Mouse (Mus musculus): Measurements from ENCODE around the gene Stox1.

Gene Stox1

DNA sequence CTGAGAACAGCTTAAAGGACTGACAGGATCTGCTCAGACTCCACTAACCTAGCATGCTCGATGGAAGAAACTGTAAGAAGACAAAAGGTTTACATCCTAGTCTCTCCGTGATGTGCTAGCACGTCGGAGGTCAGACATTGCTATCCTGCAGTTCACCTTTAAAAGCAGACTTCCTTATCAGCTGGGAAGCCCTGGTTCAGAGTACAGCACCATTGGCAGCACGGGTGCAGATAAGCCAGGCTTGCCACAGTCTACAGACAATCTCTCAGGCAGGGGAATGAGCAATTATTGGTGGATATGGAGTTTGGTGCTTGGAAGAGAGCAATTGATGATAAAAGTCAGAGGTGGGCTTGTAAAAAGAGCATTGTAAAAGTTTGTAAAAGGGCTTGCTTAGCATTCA is 57.9 kb downstream of the Stox1 start:
- DNase-seq (ENCODE audit: low read depth, low spot score), result no peak

DNA sequence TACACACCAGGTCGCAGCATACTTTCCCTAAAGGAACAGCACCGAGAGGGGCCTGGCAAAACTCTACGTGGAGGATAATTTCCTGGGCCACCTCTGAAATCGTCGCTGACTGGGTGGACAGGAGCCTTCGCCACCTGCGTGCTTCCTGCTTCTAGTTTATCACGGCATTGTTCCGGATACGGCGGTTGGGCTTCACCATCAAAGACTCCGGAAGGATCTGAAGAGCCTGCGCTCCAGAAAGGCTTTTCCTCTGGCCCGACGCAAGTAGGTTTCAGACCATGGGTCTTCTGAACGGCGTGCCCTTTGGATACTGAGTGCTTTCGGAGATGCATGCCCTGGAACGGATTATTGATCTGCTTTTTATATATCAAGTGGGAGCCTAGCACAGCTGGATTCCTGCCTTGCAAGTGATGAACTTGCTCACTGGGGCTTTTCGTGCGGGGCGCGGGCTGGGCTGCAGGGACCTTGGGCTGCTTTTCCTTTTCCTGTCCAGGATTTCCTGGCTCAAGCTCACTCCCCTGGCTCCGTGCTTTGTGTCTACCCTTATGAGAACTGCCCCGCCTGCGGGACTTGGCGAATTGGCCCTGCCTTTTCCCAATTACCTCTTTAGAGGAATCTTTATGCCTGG is 60.9 kb downstream of the Stox1 start:
- no peak for DNase-seq (ENCODE audit: low read depth, low spot score)

DNA sequence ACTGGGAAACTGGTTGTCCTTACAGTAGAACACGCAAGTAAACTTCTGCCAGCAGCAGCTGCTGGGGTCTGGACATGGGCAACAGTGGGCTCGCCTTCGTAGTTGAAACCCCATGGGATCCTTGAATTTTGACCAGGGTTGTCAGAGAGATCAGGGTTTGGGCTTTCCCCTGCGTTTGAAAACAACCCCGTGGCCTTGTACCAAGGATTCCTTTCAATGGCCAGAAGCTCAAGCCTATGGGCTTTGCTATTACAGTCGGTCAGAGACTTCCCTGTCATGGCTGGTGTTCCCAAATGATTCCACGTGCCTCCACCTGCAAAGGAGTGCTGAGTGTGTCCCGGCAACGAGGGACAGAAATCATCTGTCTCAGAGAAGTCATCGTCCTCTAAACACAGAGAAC is 61.8 kb downstream of the Stox1 start:
- DNase-seq (ENCODE audit: low read depth, low spot score), result no peak

DNA sequence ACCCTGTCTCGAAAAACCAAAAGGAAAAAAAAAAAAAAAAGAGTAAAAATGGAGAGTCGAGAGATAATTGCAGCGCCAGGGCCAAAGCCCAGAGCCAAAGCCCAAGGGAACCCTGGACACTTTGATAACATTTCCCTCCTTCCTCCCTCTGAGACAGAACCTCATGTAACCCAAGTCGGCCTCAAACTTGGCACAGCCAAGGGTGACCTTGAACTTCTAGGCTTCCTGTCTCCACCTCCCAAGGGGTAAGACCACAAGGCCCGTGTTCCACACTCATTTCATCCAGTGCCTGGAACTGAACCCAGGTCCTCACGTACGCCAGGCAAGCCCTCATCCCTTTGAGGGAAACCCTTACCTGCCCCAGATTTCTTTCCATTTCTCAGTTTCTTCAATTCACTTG is 69.2 kb downstream of the Stox1 start:
- DNase-seq (ENCODE audit: low read depth, low spot score), result no peak

DNA sequence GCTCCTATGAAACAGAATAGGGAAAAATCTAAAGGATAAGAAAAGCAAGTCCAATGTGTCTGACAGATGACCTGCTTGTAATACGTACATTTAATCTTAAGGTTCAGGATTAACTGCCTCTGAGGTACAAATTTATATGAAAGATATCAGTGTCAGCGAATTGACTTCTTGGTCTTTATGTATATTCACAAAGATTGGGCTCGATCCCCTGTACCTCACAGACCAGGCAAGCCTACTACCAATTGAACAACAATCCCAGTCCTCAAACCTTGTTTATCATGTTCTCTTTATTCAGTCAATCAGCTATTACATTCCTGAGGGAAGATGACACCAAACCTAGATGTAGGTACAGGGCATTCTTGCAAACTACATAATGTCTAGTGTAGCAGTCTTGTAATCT is 74.0 kb downstream of the Stox1 start:
- DNase-seq (ENCODE audit: low read depth, low spot score), result no peak

DNA sequence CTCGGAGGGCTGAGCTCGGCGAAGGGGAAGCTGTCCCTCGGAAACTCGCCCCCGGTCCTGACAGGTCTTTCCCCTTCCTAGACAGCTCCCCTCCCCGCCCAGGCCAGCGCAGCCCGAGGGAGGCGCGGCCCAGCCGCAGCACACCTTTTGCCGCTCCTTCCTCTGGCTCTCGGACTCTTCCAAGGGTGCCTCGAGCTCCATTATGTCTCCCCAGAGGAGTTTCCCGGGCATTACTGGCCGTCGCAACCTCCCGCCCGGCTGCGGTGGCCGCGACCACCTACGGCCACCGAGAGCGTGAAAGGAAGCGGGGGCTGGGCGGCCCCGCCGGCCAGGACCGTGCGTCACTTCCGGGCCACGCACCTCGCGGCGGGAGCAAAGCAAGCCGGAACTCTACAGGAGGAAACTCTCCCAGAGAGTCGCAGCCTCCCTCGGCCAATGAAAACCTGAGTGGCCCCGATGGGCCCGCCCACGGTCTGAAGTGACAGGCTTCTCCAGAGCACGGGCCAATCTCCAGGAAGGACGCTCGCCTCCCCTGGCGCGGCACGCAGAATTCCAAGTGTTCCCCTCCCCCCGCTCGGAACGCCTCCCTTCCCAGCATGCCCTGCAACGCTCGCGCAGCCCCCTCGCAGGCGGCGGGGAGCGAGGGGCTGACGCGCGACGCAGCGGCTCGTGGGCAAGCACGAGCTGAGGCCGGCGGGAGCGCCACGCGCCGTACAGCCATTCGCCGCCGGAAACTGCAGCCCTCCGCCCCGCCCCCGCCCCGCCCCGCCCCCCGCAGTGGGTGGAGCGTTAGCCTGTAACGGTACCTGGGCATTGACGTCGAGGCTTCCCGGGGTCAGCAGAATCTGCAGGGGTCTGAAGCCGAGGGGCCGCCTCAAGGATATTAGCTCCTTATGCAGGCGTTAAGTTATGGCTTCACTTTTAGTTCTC is 74.8 kb downstream of the Stox1 start, which contains the start of gene Ddx50:
TSS of gene Ddx50 (minus strand) at position 338 of the 930 bp plus-strand sequence.
- peak; percentile 99 for DNase-seq (ENCODE audit: low read depth, low spot score)

DNA sequence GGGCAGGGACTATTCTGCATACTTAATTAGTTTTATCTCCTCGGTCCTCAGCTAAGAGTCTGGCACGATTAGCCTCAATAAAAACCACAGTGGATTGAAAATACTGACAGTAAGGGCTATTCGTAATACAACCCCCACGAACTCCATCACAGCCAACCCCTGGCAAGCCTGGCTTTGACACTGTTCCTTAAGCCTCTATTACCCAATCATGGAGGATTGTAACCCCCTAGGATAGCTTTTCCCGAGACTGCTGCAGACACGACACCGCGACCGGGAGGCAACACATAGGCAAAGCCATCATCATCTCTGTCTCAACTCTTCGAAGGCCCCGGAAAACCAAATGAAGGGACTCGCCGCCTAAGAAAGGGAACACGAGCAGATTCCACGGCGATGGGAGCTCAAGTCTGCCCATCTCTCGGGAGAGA is 75.6 kb downstream of the Stox1 start:
- DNase-seq (ENCODE audit: low read depth, low spot score), result peak; percentile 23

Measured in forelimb bud, embryonic 11.5 days (tissue).